ENCODE assay signal across 18 mouse cellular contexts in the genomic region with DNA sequence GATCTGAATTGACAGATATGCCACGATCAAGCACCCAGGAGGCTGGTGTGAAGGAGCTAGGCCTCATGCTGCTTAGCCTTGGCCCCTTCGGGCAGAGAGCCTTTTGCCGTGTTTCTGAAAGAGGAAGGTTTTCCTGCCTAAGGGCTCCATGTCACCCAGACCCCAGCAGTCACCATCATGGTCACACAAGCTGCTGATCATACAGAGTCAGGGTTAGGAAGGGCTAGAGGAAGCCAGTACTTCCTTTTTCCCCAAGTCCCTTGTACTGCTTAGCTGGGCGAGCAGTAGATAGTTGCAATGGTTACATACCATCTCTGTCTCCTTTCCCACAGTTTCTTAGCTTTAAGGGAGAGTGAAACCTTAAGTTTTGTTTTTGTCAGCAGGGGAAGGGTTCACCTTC. TPM values are rescaled to one million over a fixed set of nuclear protein-coding genes. Genes with fewer than 3 reads are reported as not detected.
A peak's percentile ranks its signal among the peaks of the same experiment; 100 is the strongest.
DNase-seq lines count a peak whose midpoint lies in the region; ATAC-seq and TF ChIP-seq lines count a peak whose summit lies in the region.
"Had no signal": no experiment of that assay in that cellular context is flagged by ENCODE, and none has a peak within 500 bp of the region (broad histone marks: within the 10 kb centered on the region; RNA-seq: fewer than 3 reads in every experiment).

No protein-coding gene starts in this region.

- H3K27ac ChIP-seq in heart, embryonic 10.5 days, result peak overlapping the region; percentile 42
- H3K27ac ChIP-seq in liver, adult 2 months (replicated peaks; ENCODE audit: insufficient read depth, low read depth, low read length), result peak overlapping the region; percentile 70
- 0 out of 2 replicates have a peak overlapping the region, but pooled peaks have one; percentile 50 for H3K27ac ChIP-seq in heart, embryonic 11.5 days (ENCODE audit: low read depth, low read length)
- H3K27ac ChIP-seq: forebrain, embryonic 13.5 days; hindbrain, embryonic 15.5 days; liver, embryonic 15.5 days; midbrain, embryonic 12.5 days had no signal

- 65% methylated on average over 4 of the region's 4 CpGs for WGBS in heart, embryonic 10.5 days
- WGBS in liver, adult 2 months, result 81% methylated on average over 4 of the region's 4 CpGs
- WGBS in heart, embryonic 11.5 days (ENCODE audit: insufficient replicate concordance), result 70% methylated on average over 4 of the region's 4 CpGs

- H3K4me2 ChIP-seq in heart, embryonic 11.5 days, result no peak overlapping the region
- H3K4me2 ChIP-seq: forebrain, embryonic 13.5 days; hindbrain, embryonic 15.5 days; liver, embryonic 15.5 days; midbrain, embryonic 12.5 days had no signal

- DNase-seq in heart, embryonic 10.5 days (ENCODE audit: low spot score), result no peak
- no peak for DNase-seq in heart, adult 8-10 months (ENCODE audit: low spot score)
- DNase-seq in liver, adult 2 months (ENCODE audit: extremely low read depth, low read depth, low spot score), result peak; percentile 38
- DNase-seq in liver, result no peak
- DNase-seq in retina, postnatal 1 day, result no peak
- DNase-seq: B cell, adult 2 months; cerebellum, adult 8-10 months; kidney, postnatal 14 days; left cerebral cortex, postnatal 4 days; right cerebral cortex, postnatal 14 days; thymus, postnatal 36 days had no signal

- H3K4me3 ChIP-seq in heart, embryonic 10.5 days, result no peak overlapping the region
- no peak overlapping the region for H3K4me3 ChIP-seq in liver, adult 2 months (ENCODE audit: insufficient read depth, low read depth, low read length)
- no peak overlapping the region for H3K4me3 ChIP-seq in heart, embryonic 11.5 days (ENCODE audit: low read depth, low read length)
- H3K4me3 ChIP-seq: forebrain, embryonic 13.5 days; hindbrain, embryonic 15.5 days; liver, embryonic 15.5 days; midbrain, embryonic 12.5 days had no signal

- TF ChIP-seq CTCF in liver, adult 2 months (IDR thresholded peaks at IDR 0.05; ENCODE audit: low read depth, low read length), result no peak

- H3K4me1 ChIP-seq in heart, embryonic 10.5 days, result peaks cover 9% of the 10 kb centered on the region; the same call in 1 of the 2 replicates
- H3K4me1 ChIP-seq in liver, adult 2 months (ENCODE audit: control insufficient read depth, insufficient read depth, low read length), result peaks cover 1% of the 10 kb centered on the region; the same call in 1 of the 2 replicates
- H3K4me1 ChIP-seq in heart, embryonic 11.5 days (ENCODE audit: control insufficient read depth, insufficient read depth, low read length), result peaks cover 4% of the 10 kb centered on the region; the same call in 1 of the 2 replicates
- H3K4me1 ChIP-seq: forebrain, embryonic 13.5 days; hindbrain, embryonic 15.5 days; liver, embryonic 15.5 days; midbrain, embryonic 12.5 days had no signal

- H3K79me2 ChIP-seq in liver, adult 2 months (ENCODE audit: control insufficient read depth, insufficient read depth, low read length), result no peaks in the 10 kb centered on the region

- no peak overlapping the region for H3K9ac ChIP-seq in liver, adult 2 months (ENCODE audit: low read depth, low read length)
- H3K9ac ChIP-seq in heart, embryonic 11.5 days (ENCODE audit: low read depth, low read length), result no peak overlapping the region
- H3K9ac ChIP-seq: forebrain, embryonic 13.5 days; hindbrain, embryonic 15.5 days; liver, embryonic 15.5 days; midbrain, embryonic 12.5 days had no signal

- 0 out of 2 replicates have a peak, but pooled peaks have one; percentile 26 for ATAC-seq in heart, embryonic 11.5 days (replicated peaks; ENCODE audit: insufficient number of reproducible peaks, low FRiP score, low TSS enrichment)
- ATAC-seq in megakaryocyte, adult 5-6 weeks (ENCODE audit: poor library complexity, severe bottlenecking), result peak; percentile 70
- ATAC-seq in activated CD4-positive, CD25-positive, alpha-beta regulatory T cell, adult 4 months, result no peak
- ATAC-seq: forebrain, embryonic 13.5 days had no signal

- H3K36me3 ChIP-seq in heart, embryonic 10.5 days, result peaks cover 49% of the 10 kb centered on the region
- H3K36me3 ChIP-seq in liver, adult 2 months (ENCODE audit: control insufficient read depth, insufficient read depth, low read length), result no peaks in the 10 kb centered on the region
- no peaks in the 10 kb centered on the region; the same call in 1 of the 2 replicates for H3K36me3 ChIP-seq in heart, embryonic 11.5 days (ENCODE audit: control insufficient read depth, insufficient read depth, low read length)
- H3K36me3 ChIP-seq: liver, embryonic 15.5 days had no signal

- no peaks in the 10 kb centered on the region for H3K9me3 ChIP-seq in heart, embryonic 10.5 days
- no peaks in the 10 kb centered on the region for H3K9me3 ChIP-seq in heart, embryonic 11.5 days (replicated peaks; ENCODE audit: control insufficient read depth, low read length)
- H3K9me3 ChIP-seq: forebrain, embryonic 13.5 days; hindbrain, embryonic 15.5 days; liver, embryonic 15.5 days; midbrain, embryonic 12.5 days had no signal

- no peaks in the 10 kb centered on the region for H3K27me3 ChIP-seq in heart, embryonic 10.5 days (ENCODE audit: insufficient read depth, poor library complexity, severe bottlenecking)
- H3K27me3 ChIP-seq in liver, adult 2 months (ENCODE audit: control insufficient read depth, insufficient read depth, low read length), result no peaks in the 10 kb centered on the region
- H3K27me3 ChIP-seq in heart, embryonic 11.5 days (ENCODE audit: control insufficient read depth, insufficient read depth, low read length), result no peaks in the 10 kb centered on the region
- H3K27me3 ChIP-seq: forebrain, embryonic 13.5 days; hindbrain, embryonic 15.5 days; midbrain, embryonic 12.5 days had no signal

- no peak for TF ChIP-seq POLR2A in liver, adult 2 months (IDR thresholded peaks at IDR 0.05; ENCODE audit: extremely low read depth, insufficient read depth, low read length)

RNA-seq across cellular contexts. Expression of a gene that starts 21.4 kb away (rescaled TPM):
- polyA plus RNA-seq in heart, embryonic 10.5 days (2016; fragmentation: Nextera tagmentation; extraction: Ambion mirVana), result 28.5 and 34.6 TPM in 2 replicates
- total RNA-seq in heart, adult 8-10 months (2022), result 10 to 100 TPM in 2 of 4 experiments, 1 to 10 TPM in 2; 7.2 to 11.7 (median 9.6) TPM
- total RNA-seq in liver, adult 2 months (2014; rRNA removed), result 1.3 and 1.6 TPM in 2 replicates
- 0.44 and 0.54 TPM in 2 replicates for polyA plus RNA-seq in liver, adult 2 months (2012; rRNA removed)
- polyA plus RNA-seq in heart, embryonic 11.5 days (2014; fragmentation: Nextera tagmentation; extraction: Ambion mirVana), result 31.0 and 33.8 TPM in 2 replicates
- 12.2 and 20.8 TPM in 2 replicates for total RNA-seq in megakaryocyte, adult 5-6 weeks (2015)
- 21.4 and 26.2 TPM in 2 replicates for total RNA-seq in megakaryocyte, adult 5-6 weeks (2017)
- polyA plus RNA-seq in activated CD4-positive, CD25-positive, alpha-beta regulatory T cell, adult 4 months (2017; shearing (Covaris generic)), result 10 to 100 TPM; 11.7 to 11.9 TPM

RNA-seq across cellular contexts. Expression of a gene that starts 36.6 kb away (rescaled TPM):
- polyA plus RNA-seq in heart, embryonic 10.5 days (2016; fragmentation: Nextera tagmentation; extraction: Ambion mirVana), result 40.6 and 43.0 TPM in 2 replicates
- total RNA-seq in heart, adult 8-10 months (2022), result 1 to 10 TPM; 2.8 to 6.2 (median 4.2) TPM
- total RNA-seq in liver, adult 2 months (2014; rRNA removed), result 0.13 and 0.18 TPM in 2 replicates
- 0.36 and 0.37 TPM in 2 replicates for polyA plus RNA-seq in liver, adult 2 months (2012; rRNA removed)
- polyA plus RNA-seq in heart, embryonic 11.5 days (2014; fragmentation: Nextera tagmentation; extraction: Ambion mirVana), result 30.6 and 33.2 TPM in 2 replicates
- total RNA-seq in megakaryocyte, adult 5-6 weeks (2015), result 1.0 and 1.3 TPM in 2 replicates
- 1.2 and 1.7 TPM in 2 replicates for total RNA-seq in megakaryocyte, adult 5-6 weeks (2017)
- polyA plus RNA-seq in activated CD4-positive, CD25-positive, alpha-beta regulatory T cell, adult 4 months (2017; shearing (Covaris generic)), result not detected
- polyA plus RNA-seq: forebrain, embryonic 13.5 days had no signal

RNA-seq across cellular contexts. Expression of a gene that starts 50.4 kb away (rescaled TPM):
- polyA plus RNA-seq in heart, embryonic 10.5 days (2016; fragmentation: Nextera tagmentation; extraction: Ambion mirVana), result 27.7 and 37.4 TPM in 2 replicates
- 10 to 100 TPM; 32.9 to 44.3 (median 39.1) TPM for total RNA-seq in heart, adult 8-10 months (2022)
- total RNA-seq in liver, adult 2 months (2014; rRNA removed), result 3.0 and 3.4 TPM in 2 replicates
- polyA plus RNA-seq in liver, adult 2 months (2012; rRNA removed), result 1.0 and 1.4 TPM in 2 replicates
- polyA plus RNA-seq in heart, embryonic 11.5 days (2014; fragmentation: Nextera tagmentation; extraction: Ambion mirVana), result 33.9 and 35.8 TPM in 2 replicates
- 20.4 and 21.4 TPM in 2 replicates for total RNA-seq in megakaryocyte, adult 5-6 weeks (2015)
- 10.0 and 14.6 TPM in 2 replicates for total RNA-seq in megakaryocyte, adult 5-6 weeks (2017)
- polyA plus RNA-seq in activated CD4-positive, CD25-positive, alpha-beta regulatory T cell, adult 4 months (2017; shearing (Covaris generic)), result 10 to 100 TPM; 19.6 to 19.9 TPM

Comparison
In these comparisons a context has a peak if more than half of its experiments do, and no peak if none do; other contexts are left out.
1. RNA of a gene that starts 36.6 kb away (polyA plus RNA-seq): 40.6 to 43.0 TPM in heart, embryonic 10.5 days and 30.6 to 33.2 TPM in heart, embryonic 11.5 days; 0.36 to 0.37 TPM in liver, adult 2 months and not detected in activated CD4-positive, CD25-positive, alpha-beta regulatory T cell, adult 4 months; every median in the first group is over 10 times any median in the second.
2. Peak in every context shown above with its lines, with median percentiles within 50 percentile points of each other: H3K27ac ChIP-seq.